ENCODE assay signal across 30 mouse cellular contexts in the genomic region with DNA sequence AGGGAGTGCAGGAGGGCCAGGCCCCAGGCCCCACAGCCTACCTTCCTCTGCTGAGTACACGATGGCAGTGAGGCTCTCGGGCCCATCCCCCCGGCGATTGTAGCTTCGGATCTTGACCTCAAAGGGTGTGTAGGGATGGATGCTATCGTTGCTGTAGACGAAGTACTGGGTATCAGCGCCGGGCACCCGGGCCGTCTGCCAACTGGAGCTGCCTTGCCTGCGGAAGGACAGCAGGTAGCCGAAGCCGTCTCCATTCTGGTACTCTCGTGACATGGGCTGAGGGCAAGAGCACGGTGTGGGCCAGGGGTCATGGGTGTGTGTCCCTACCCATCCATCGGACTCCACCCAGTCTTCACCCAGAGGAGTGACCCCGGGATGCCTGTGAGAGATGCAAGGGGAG. TPM values are rescaled to one million over a fixed set of nuclear protein-coding genes. Genes with fewer than 3 reads are reported as not detected.
DNase-seq lines count a peak whose midpoint lies in the region; ATAC-seq lines count a peak whose summit lies in the region.
"Had no signal": no experiment of that assay in that cellular context is flagged by ENCODE, and none has a peak within 500 bp of the region (broad histone marks: within the 10 kb centered on the region; RNA-seq: fewer than 3 reads in every experiment).

No protein-coding gene starts in this region.

- 89% methylated on average over 18 of the region's 18 CpGs for WGBS in forebrain, embryonic 11.5 days
- WGBS in forebrain, embryonic 14.5 days: 87% methylated on average over 18 of the region's 18 CpGs
- WGBS in heart, embryonic 10.5 days: 82% methylated on average over 18 of the region's 18 CpGs

- no peaks in the 10 kb centered on the region for H3K27me3 ChIP-seq in forebrain, embryonic 11.5 days (ENCODE audit: control insufficient read depth, insufficient read depth, low read length)
- no peaks in the 10 kb centered on the region for H3K27me3 ChIP-seq in forebrain, embryonic 14.5 days (replicated peaks; ENCODE audit: control insufficient read depth, insufficient read depth, low read length)
- peaks cover 49% of the 10 kb centered on the region for H3K27me3 ChIP-seq in heart, embryonic 10.5 days (ENCODE audit: insufficient read depth, poor library complexity, severe bottlenecking)
- H3K27me3 ChIP-seq: forebrain, embryonic 13.5 days; hindbrain, embryonic 15.5 days; limb, embryonic 15.5 days; midbrain, embryonic 13.5 days; neural tube, embryonic 15.5 days; stomach, embryonic 15.5 days had no signal

- DNase-seq in forebrain, embryonic 11.5 days (ENCODE audit: low spot score): peak; percentile 45
- DNase-seq in forebrain, embryonic 14.5 days (ENCODE audit: low spot score): no peak
- DNase-seq in heart, postnatal 4 days: peak; percentile 32
- DNase-seq in heart, embryonic 10.5 days (ENCODE audit: low spot score): no peak
- DNase-seq in cerebellum, adult 9-10 months: peak; percentile 80
- peak; percentile 79 to 86 for DNase-seq in cerebellum, postnatal 36 days
- no peak for DNase-seq in spleen, adult 12 weeks (ENCODE audit: low spot score)
- DNase-seq: adrenal gland, adult 8-10 months; gastrocnemius, postnatal 25 days; kidney, adult 2 months; kidney, postnatal 36 days; lung, adult 2 months; lung, postnatal 10 days; retina, postnatal 1 day; right cerebral cortex, postnatal 14 days; thymus, postnatal 36 days had no signal

- no peaks in the 10 kb centered on the region for H3K36me3 ChIP-seq in forebrain, embryonic 11.5 days (ENCODE audit: control insufficient read depth, insufficient read depth, low read length)
- peaks cover 56% of the 10 kb centered on the region for H3K36me3 ChIP-seq in forebrain, embryonic 14.5 days (ENCODE audit: control insufficient read depth, insufficient read depth, low read length)
- H3K36me3 ChIP-seq in heart, embryonic 10.5 days: no peaks in the 10 kb centered on the region
- H3K36me3 ChIP-seq: G1E; limb, embryonic 10.5 days; limb, embryonic 15.5 days; stomach, embryonic 15.5 days had no signal

- ATAC-seq in forebrain, embryonic 11.5 days (replicated peaks; ENCODE audit: low FRiP score): no peak
- ATAC-seq in forebrain, embryonic 14.5 days: no peak
- no peak for ATAC-seq in erythroblast, adult 5-6 weeks (replicated peaks; ENCODE audit: low FRiP score, poor library complexity, severe bottlenecking)
- ATAC-seq: forebrain, embryonic 13.5 days; midbrain, embryonic 13.5 days had no signal

- no peaks in the 10 kb centered on the region for H3K4me1 ChIP-seq in forebrain, embryonic 11.5 days (replicated peaks; ENCODE audit: control insufficient read depth, insufficient read depth, low read length)
- no peaks in the 10 kb centered on the region for H3K4me1 ChIP-seq in forebrain, embryonic 14.5 days (ENCODE audit: control insufficient read depth, insufficient read depth, low read length)
- peaks cover 9% of the 10 kb centered on the region for H3K4me1 ChIP-seq in heart, embryonic 10.5 days
- H3K4me1 ChIP-seq: forebrain, embryonic 13.5 days; limb, embryonic 15.5 days; neural tube, embryonic 15.5 days; stomach, embryonic 15.5 days had no signal

- H3K9ac ChIP-seq in forebrain, embryonic 11.5 days (ENCODE audit: low read length): no peak overlapping the region
- no peak overlapping the region for H3K9ac ChIP-seq in forebrain, embryonic 14.5 days (ENCODE audit: low read length)
- H3K9ac ChIP-seq: forebrain, embryonic 13.5 days; hindbrain, embryonic 15.5 days; limb, embryonic 15.5 days; liver, embryonic 14.5 days; midbrain, embryonic 13.5 days; neural tube, embryonic 15.5 days; stomach, embryonic 15.5 days had no signal

- no peak overlapping the region for H3K27ac ChIP-seq in forebrain, embryonic 11.5 days (ENCODE audit: low read depth, low read length)
- H3K27ac ChIP-seq in forebrain, embryonic 14.5 days (ENCODE audit: low read depth, low read length): no peak overlapping the region
- H3K27ac ChIP-seq in heart, embryonic 10.5 days: no peak overlapping the region
- H3K27ac ChIP-seq: forebrain, embryonic 13.5 days; hindbrain, embryonic 10.5 days; hindbrain, embryonic 15.5 days; layer of hippocampus, adult 2 months; limb, embryonic 10.5 days; limb, embryonic 15.5 days; liver, embryonic 14.5 days; macrophage; midbrain, embryonic 13.5 days; neural tube, embryonic 15.5 days; stomach, embryonic 15.5 days had no signal

- no peak overlapping the region for H3K4me3 ChIP-seq in forebrain, embryonic 11.5 days (ENCODE audit: low read depth, low read length)
- H3K4me3 ChIP-seq in forebrain, embryonic 14.5 days (ENCODE audit: low read depth, low read length): no peak overlapping the region
- no peak overlapping the region for H3K4me3 ChIP-seq in heart, embryonic 10.5 days
- H3K4me3 ChIP-seq: forebrain, embryonic 13.5 days; hindbrain, embryonic 10.5 days; hindbrain, embryonic 15.5 days; layer of hippocampus, adult 2 months; limb, embryonic 10.5 days; limb, embryonic 15.5 days; midbrain, embryonic 13.5 days; neural tube, embryonic 15.5 days; stomach, embryonic 15.5 days had no signal

- H3K4me2 ChIP-seq in forebrain, embryonic 11.5 days (ENCODE audit: low read depth, low read length, severe bottlenecking): no peak overlapping the region
- no peak overlapping the region for H3K4me2 ChIP-seq in forebrain, embryonic 14.5 days (ENCODE audit: low read length)
- H3K4me2 ChIP-seq: forebrain, embryonic 13.5 days; hindbrain, embryonic 15.5 days; limb, embryonic 15.5 days; midbrain, embryonic 13.5 days; neural tube, embryonic 15.5 days; stomach, embryonic 15.5 days had no signal

- H3K9me3 ChIP-seq in forebrain, embryonic 11.5 days (ENCODE audit: control insufficient read depth, low read length): no peaks in the 10 kb centered on the region
- no peaks in the 10 kb centered on the region for H3K9me3 ChIP-seq in forebrain, embryonic 14.5 days (replicated peaks; ENCODE audit: control insufficient read depth, low read length)
- no peaks in the 10 kb centered on the region for H3K9me3 ChIP-seq in heart, embryonic 10.5 days
- H3K9me3 ChIP-seq: forebrain, embryonic 13.5 days; G1E; hindbrain, embryonic 10.5 days; hindbrain, embryonic 15.5 days; limb, embryonic 10.5 days; limb, embryonic 15.5 days; midbrain, embryonic 13.5 days; neural tube, embryonic 15.5 days; stomach, embryonic 15.5 days had no signal

RNA-seq across cellular contexts. Expression of a gene that starts 12.6 kb away (rescaled TPM):
- polyA plus RNA-seq in forebrain, embryonic 11.5 days (2014; fragmentation: Nextera tagmentation; extraction: Ambion mirVana): 1.1 and 1.3 TPM in 2 replicates
- 0.74 and 1.1 TPM in 2 replicates for polyA plus RNA-seq in forebrain, embryonic 14.5 days (2014; fragmentation: Nextera tagmentation; extraction: Ambion mirVana)
- total RNA-seq in heart, postnatal 4 days (2021): 1 to 10 TPM; 1.9 to 2.0 TPM
- polyA plus RNA-seq in heart, embryonic 10.5 days (2016; fragmentation: Nextera tagmentation; extraction: Ambion mirVana): 1.2 and 1.3 TPM in 2 replicates
- 2.1 TPM in 1 of 2 replicates, not detected in the other for total RNA-seq in erythroblast, adult 5-6 weeks (2015; ENCODE audit: low replicate concordance)
- total RNA-seq in erythroblast, adult 5-6 weeks (2017; ENCODE audit: low replicate concordance): 0.56 and 1.3 TPM in 2 replicates

RNA-seq across cellular contexts. Expression of a gene that starts 24.4 kb away (rescaled TPM):
- 15.3 and 16.9 TPM in 2 replicates for polyA plus RNA-seq in forebrain, embryonic 11.5 days (2014; fragmentation: Nextera tagmentation; extraction: Ambion mirVana)
- polyA plus RNA-seq in forebrain, embryonic 14.5 days (2014; fragmentation: Nextera tagmentation; extraction: Ambion mirVana): 68.0 and 102 TPM in 2 replicates
- total RNA-seq in heart, postnatal 4 days (2021): 1 to 10 TPM; 2.1 to 3.0 TPM
- 0.14 and 0.67 TPM in 2 replicates for polyA plus RNA-seq in heart, embryonic 10.5 days (2016; fragmentation: Nextera tagmentation; extraction: Ambion mirVana)
- total RNA-seq in erythroblast, adult 5-6 weeks (2015; ENCODE audit: low replicate concordance): not detected in 2 replicates
- total RNA-seq in erythroblast, adult 5-6 weeks (2017; ENCODE audit: low replicate concordance): not detected in 2 replicates
- total RNA-seq: megakaryocyte-erythroid progenitor cell, adult 5-6 weeks had no signal
- polyA plus RNA-seq: G1E, macrophage had no signal

RNA-seq across cellular contexts. Expression of a gene that starts 41.5 kb away (rescaled TPM):
- polyA plus RNA-seq in forebrain, embryonic 11.5 days (2014; fragmentation: Nextera tagmentation; extraction: Ambion mirVana): 62.0 and 67.3 TPM in 2 replicates
- polyA plus RNA-seq in forebrain, embryonic 14.5 days (2014; fragmentation: Nextera tagmentation; extraction: Ambion mirVana): 46.5 and 53.7 TPM in 2 replicates
- 10 to 100 TPM; 20.5 to 22.0 TPM for total RNA-seq in heart, postnatal 4 days (2021)
- polyA plus RNA-seq in heart, embryonic 10.5 days (2016; fragmentation: Nextera tagmentation; extraction: Ambion mirVana): 33.2 and 43.6 TPM in 2 replicates
- total RNA-seq in erythroblast, adult 5-6 weeks (2015; ENCODE audit: low replicate concordance): 12.7 and 21.7 TPM in 2 replicates
- 16.3 and 17.6 TPM in 2 replicates for total RNA-seq in erythroblast, adult 5-6 weeks (2017; ENCODE audit: low replicate concordance)

Comparison
In these comparisons a context has a peak if more than half of its experiments do, and no peak if none do; other contexts are left out.
1. DNase-seq: peak in forebrain, embryonic 11.5 days (single experiment), heart, postnatal 4 days (single experiment), cerebellum, adult 9-10 months (single experiment) and cerebellum, postnatal 36 days (2 of 2); none in forebrain, embryonic 14.5 days (single experiment), heart, embryonic 10.5 days (single experiment) and spleen, adult 12 weeks (single experiment).